Mouse (Mus musculus): ENCODE data around the gene Kdm2a. TPM values are rescaled to one million over a fixed set of nuclear protein-coding genes. Genes with fewer than 3 reads are reported as not detected.

Gene Kdm2a
- polyA plus RNA-seq, 1 experiment from 2014 or later, result 43.0 TPM

DNA sequence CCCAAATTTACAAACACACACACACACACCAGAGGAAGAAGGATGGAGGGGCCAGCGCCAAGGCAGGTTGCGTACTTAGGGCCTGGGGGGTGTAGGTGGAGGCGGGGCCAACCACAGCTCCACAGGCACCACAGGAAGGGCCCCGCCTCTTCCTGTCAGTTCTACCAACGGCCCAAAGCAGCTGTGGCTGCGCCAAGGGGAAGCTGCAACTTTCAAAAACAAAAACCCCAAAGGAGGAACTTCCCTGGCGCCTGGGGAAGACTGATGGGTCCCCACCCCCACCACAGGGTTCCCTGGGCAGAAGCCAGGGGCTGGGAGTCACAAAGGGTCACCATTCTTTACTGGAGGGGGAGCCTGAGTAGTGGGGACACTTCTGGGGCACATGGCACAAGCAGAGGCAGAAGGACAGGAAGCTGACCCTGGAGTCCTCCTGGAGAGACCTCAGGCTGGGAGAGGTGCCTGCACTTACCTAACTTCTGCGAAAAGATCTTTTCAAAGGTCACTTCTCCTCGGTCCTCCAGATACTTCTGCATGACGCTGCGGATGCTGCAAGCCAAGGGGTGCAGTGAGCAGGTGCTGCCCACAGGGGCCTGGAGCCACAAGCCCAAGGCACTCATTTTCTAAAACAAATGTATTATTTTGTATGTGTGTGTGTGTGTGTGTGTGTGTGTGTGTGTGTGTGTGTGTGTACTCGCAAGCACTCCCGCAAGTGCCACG is 103.5 kb downstream of the Kdm2a start:
- Histone ChIP-seq H3K4me1 (replicated peaks) (no peaks in the 10 kb centered on the region), H3K36me3 (peaks cover 43% of the 10 kb centered on the region), H3K27ac (no peak overlapping the region), H3K9ac (replicated peaks) (no peak overlapping the region), H3K4me2 (replicated peaks) (no peak overlapping the region), H3K27me3 (no peaks in the 10 kb centered on the region), H3K9me3 (no peaks in the 10 kb centered on the region), H3K4me3 (replicated peaks) (no peak overlapping the region)
- 79% methylated on average over 14 of the region's 14 CpGs for WGBS
- ATAC-seq, result no peak

- 92% methylated on average over 11 of the region's 11 CpGs for WGBS
- H3K9ac ChIP-seq (replicated peaks), result no peak overlapping the region
- H3K4me3 ChIP-seq (replicated peaks), result no peak overlapping the region
- H3K9me3 ChIP-seq, result no peaks in the 10 kb centered on the region
- no peaks in the 10 kb centered on the region for H3K27me3 ChIP-seq
- H3K27ac ChIP-seq, result no peak overlapping the region
- ATAC-seq, result no peak
- no peaks in the 10 kb centered on the region for H3K4me1 ChIP-seq (replicated peaks)
- H3K4me2 ChIP-seq (replicated peaks), result no peak overlapping the region
- peaks cover 76% of the 10 kb centered on the region for H3K36me3 ChIP-seq
Measured at GRCm38 (mm10) chr19:4291161-4291560, 106.9 kb downstream of the Kdm2a start.

- H3K27me3 ChIP-seq, result no peaks in the 10 kb centered on the region
- peaks cover 81% of the 10 kb centered on the region for H3K36me3 ChIP-seq
- H3K9me3 ChIP-seq, result no peaks in the 10 kb centered on the region
- 83% methylated on average over 15 of the region's 15 CpGs for WGBS
- H3K4me1 ChIP-seq (replicated peaks), result no peaks in the 10 kb centered on the region
- no peak overlapping the region for H3K4me3 ChIP-seq (replicated peaks)
- ATAC-seq, result no peak
- H3K9ac ChIP-seq (replicated peaks), result no peak overlapping the region
- no peak overlapping the region for H3K4me2 ChIP-seq (replicated peaks)
- H3K27ac ChIP-seq, result no peak overlapping the region
Measured at GRCm38 (mm10) chr19:4290749-4291148, 107.3 kb downstream of the Kdm2a start.

DNA sequence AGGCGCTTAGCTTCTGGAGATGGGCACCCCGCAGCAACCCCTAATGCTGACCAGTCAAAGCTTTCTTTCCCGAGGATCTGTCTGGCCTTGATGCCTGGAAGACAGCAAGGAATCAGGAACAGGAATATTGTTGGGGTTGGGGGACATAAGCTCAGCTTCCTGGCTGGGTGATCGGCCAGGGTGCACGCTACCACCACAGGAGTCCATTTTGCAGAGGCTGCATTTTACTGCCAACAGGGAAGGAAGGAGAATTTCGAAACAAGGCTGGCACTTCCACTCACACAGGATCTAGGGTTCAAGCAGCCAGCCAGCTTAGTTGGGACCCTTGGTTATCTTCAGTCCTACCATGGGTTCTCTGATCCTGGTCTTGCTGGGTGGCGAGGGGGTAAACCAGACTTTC is 114.4 kb downstream of the Kdm2a start:
- H3K4me3 ChIP-seq (replicated peaks), result peak overlapping the region; percentile 60
- H3K27me3 ChIP-seq, result 0 out of 2 replicates have a peak, but pooled peaks cover 5% of the 10 kb centered on the region
- 44% methylated on average over 7 of the region's 7 CpGs for WGBS
- ATAC-seq, result no peak
- 0 out of 2 replicates have a peak overlapping the region, but pooled peaks have one; percentile 29 for H3K9ac ChIP-seq (replicated peaks)
- H3K4me2 ChIP-seq (replicated peaks), result peak overlapping the region; percentile 74
- no peaks in the 10 kb centered on the region for H3K9me3 ChIP-seq
- H3K36me3 ChIP-seq, result peaks cover 54% of the 10 kb centered on the region
- H3K27ac ChIP-seq, result 0 out of 2 replicates have a peak overlapping the region, but pooled peaks have one; percentile 56
- H3K4me1 ChIP-seq (replicated peaks), result peaks cover 23% of the 10 kb centered on the region

DNA sequence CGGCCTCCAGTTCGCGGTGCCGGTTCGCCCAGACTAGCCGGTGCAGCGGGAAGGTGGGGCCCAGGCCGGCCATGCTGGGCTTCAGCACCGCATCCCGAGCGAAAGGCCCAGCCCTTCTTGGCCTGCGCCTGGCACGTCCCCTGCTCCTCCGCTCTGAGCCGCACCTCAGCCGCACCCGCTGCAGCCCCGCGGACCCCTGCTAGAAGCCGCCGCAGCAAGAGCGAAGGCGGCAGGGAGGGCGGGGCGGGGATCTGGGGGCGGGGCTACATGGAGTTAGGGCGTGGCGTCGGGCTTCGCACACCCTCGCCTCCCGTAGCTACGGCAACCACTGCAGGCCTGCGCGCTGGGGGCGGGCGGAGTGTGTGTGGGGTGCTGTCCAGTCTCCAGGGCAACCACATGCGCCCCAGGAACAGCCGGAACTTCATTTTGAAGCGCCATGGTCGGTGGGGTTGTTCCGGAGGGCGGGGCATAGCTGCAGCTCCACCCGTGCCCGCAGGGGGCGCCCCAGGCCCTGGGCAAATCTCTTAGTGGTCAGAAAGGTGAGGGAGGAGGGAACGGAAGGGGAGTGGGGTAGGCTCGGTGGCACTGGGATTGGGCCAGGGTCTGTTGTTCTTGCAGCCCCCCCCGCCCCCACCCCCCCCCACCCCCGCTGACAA is 115.1 kb downstream of the Kdm2a start, which contains the start of gene Ankrd13d:
Ankrd13d (minus strand) TSS at position 240 of the 656 bp plus-strand sequence.
- Histone ChIP-seq H3K4me3 (replicated peaks) (peak within 1 kb of the TSS; percentile 60), H3K36me3 (peaks cover 48% of the 10 kb centered on the region), H3K4me2 (replicated peaks) (peak within 1 kb of the TSS; percentile 74), H3K9me3 (no peaks in the 10 kb centered on the region), H3K4me1 (replicated peaks) (peaks cover 23% of the 10 kb centered on the region), H3K27me3 (0 out of 2 replicates have a peak, but pooled peaks cover 5% of the 10 kb centered on the region), H3K27ac (peak within 1 kb of the TSS; percentile 56; the same call in 1 of the 2 replicates), H3K9ac (replicated peaks) (peak within 1 kb of the TSS; percentile 84)
- under 1% methylated on average over 50 of the region's 50 CpGs for WGBS
- ATAC-seq, result peak; percentile 95

DNA sequence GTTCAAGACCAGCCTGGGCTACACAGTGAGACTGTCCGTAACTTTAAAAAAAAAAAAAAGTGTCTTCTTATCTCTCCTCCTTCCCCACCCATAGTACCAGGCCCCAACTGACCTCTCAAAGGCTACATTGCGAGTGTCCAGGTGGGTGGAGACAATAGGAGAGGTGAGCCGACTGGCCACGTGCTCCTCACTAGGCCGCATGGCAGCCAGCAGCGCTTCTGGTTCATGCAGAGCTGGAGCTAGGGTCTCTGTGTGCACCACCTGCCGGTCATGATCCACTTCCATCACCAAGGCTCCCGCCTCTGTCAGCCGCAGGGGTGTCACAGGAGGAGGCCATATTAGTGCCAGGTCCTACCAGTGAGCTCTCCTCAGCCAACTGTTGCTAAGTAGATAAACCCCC is 117.7 kb downstream of the Kdm2a start:
- 93% methylated on average over 9 of the region's 9 CpGs for WGBS
- H3K4me3 ChIP-seq (replicated peaks), result no peak overlapping the region
- 0 out of 2 replicates have a peak, but pooled peaks cover 3% of the 10 kb centered on the region for H3K9me3 ChIP-seq
- H3K9ac ChIP-seq (replicated peaks), result no peak overlapping the region; the same call in 1 of the 2 replicates
- no peak overlapping the region for H3K27ac ChIP-seq
- H3K4me2 ChIP-seq (replicated peaks), result no peak overlapping the region
- H3K27me3 ChIP-seq, result 0 out of 2 replicates have a peak, but pooled peaks cover 5% of the 10 kb centered on the region
- peaks cover 23% of the 10 kb centered on the region for H3K4me1 ChIP-seq (replicated peaks)
- ATAC-seq, result no peak
- H3K36me3 ChIP-seq, result peaks cover 22% of the 10 kb centered on the region

DNA sequence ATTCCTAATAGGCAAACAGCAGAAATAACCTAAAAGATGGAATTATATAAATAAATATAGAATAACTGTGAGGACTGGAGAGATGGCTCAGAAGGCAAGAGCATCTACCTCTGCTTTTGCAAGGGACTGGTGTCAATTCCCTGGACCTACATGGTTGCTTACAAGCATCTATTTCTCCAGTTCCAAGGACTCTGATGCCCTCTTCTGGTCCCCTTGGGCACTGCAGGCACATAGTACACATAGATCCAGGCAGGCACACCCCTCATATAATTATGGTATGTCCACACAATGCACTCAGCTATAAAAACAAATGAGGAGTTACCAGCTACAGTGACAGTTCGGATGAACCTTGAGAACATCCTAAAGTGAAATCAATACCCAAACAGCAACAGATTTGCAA is 118.6 kb downstream of the Kdm2a start:
- Histone ChIP-seq H3K9me3 (0 out of 2 replicates have a peak, but pooled peaks cover 3% of the 10 kb centered on the region), H3K27ac (no peak overlapping the region), H3K27me3 (0 out of 2 replicates have a peak, but pooled peaks cover 5% of the 10 kb centered on the region), H3K36me3 (peaks cover 17% of the 10 kb centered on the region), H3K9ac (replicated peaks) (no peak overlapping the region), H3K4me2 (replicated peaks) (no peak overlapping the region), H3K4me3 (replicated peaks) (no peak overlapping the region), H3K4me1 (replicated peaks) (peaks cover 23% of the 10 kb centered on the region)
- ATAC-seq, result no peak
- WGBS, result 97% methylated on average over 1 of the region's 1 CpGs

DNA sequence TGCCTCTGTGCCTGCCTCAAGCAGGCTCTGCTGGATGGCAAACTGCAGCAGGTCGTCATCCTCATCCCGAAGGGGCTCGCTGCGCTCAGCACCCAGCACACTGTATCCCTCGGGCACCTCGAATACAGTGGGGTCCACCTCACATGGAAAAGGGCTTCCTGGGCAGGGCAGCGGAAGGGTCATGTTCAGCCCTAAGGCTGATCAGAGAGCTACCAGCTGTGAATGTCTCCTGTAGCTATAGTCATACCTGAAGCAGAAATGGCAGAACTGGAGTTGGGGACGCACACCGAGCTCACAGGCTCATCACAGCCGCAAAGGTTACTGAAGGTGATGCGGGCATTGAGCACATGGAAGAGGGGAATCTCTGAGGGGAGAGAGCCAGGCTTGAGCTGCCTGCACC is 127.1 kb downstream of the Kdm2a start:
- Histone ChIP-seq H3K4me2 (replicated peaks) (no peak overlapping the region), H3K4me3 (replicated peaks) (no peak overlapping the region), H3K9ac (replicated peaks) (no peak overlapping the region), H3K4me1 (replicated peaks) (peaks cover 7% of the 10 kb centered on the region), H3K27me3 (peaks cover 33% of the 10 kb centered on the region), H3K9me3 (0 out of 2 replicates have a peak, but pooled peaks cover 3% of the 10 kb centered on the region), H3K27ac (no peak overlapping the region), H3K36me3 (peaks cover 31% of the 10 kb centered on the region)
- 97% methylated on average over 11 of the region's 11 CpGs for WGBS
- no peak for ATAC-seq

DNA sequence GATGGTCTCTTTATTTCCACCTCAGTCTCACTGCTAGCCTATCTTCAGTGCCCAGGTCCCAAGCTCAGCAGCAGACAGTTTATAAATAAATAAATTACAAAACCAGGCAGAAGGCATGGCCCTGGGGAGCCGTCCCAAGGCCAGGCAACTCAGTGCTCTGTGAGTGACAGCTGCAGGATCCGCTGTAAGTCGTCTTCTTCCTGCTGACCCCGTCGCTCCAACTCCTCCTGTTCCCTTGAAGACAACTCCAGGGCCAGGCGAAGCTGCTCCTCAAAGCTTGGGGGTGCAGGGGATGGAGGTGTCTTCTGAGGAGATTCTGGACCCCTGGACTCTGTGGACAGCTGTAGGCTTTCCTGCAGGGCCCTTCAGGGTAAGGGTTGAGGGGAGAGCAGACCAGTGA is 127.9 kb downstream of the Kdm2a start:
- WGBS, result 78% methylated on average over 6 of the region's 6 CpGs
- Histone ChIP-seq H3K27me3 (peaks cover 33% of the 10 kb centered on the region), H3K9ac (replicated peaks) (no peak overlapping the region), H3K27ac (no peak overlapping the region), H3K4me2 (replicated peaks) (no peak overlapping the region), H3K4me3 (replicated peaks) (no peak overlapping the region), H3K4me1 (replicated peaks) (peaks cover 7% of the 10 kb centered on the region), H3K36me3 (peaks cover 31% of the 10 kb centered on the region), H3K9me3 (no peaks in the 10 kb centered on the region)
- ATAC-seq, result no peak

DNA sequence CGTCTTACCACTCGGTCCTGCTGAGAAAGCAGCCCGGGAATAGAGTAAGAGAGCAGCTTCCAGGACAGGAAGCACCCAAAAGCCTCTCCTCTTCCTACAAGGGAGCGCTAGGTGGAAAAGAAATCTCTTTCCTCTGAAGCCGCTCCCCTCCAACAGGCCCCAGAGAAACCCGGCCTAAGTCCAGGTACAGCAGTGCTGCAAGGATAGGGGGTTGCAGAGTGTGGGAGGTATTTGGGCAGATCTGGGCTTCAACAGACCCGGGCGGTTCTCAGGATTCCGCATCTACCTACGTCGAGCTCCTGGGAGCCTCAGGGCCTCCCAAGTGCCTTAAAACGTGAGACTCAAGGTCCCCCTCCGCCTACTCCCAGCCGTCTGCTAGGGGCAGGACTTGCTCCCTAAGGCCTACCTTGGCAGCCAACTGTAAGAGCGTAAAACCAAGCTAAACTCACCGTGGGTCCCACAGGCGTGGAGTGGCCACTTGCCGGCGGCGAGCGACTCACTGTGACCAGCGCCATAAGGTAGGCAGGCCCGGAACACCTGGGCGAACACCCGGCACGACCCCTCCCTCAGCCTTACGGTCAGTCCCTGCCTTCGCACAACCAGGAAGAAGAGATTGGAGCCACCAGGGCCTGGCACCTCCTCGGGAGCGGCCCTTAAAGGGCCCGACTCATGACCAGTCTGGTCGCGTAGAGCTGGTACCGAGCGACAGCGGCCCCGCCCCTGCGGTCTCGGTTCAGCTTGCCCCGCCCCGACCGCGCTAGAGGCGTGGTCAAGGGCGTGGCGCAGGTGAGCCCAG is 129.3 kb downstream of the Kdm2a start, which contains the start of gene Ssh3:
Ssh3 (minus strand) TSS at position 615 of the 796 bp plus-strand sequence.
- no peak within 1 kb of the TSS for H3K27ac ChIP-seq

GRCm38 (mm10) chr19:4265956-4266355 is 132.1 kb downstream of the Kdm2a start:
- 62% methylated on average over 4 of the region's 4 CpGs for WGBS

More for the DNA sequence above, 129.3 kb downstream of the Kdm2a start, which contains the start of gene Ssh3:
- Histone ChIP-seq H3K4me2 (replicated peaks) (peak within 1 kb of the TSS; percentile 53), H3K36me3 (peaks cover 31% of the 10 kb centered on the region), H3K4me1 (replicated peaks) (peaks cover 7% of the 10 kb centered on the region), H3K9me3 (no peaks in the 10 kb centered on the region), H3K27me3 (peaks cover 33% of the 10 kb centered on the region), H3K9ac (replicated peaks) (0 out of 2 replicates have a peak within 1 kb of the TSS, but pooled peaks have one; percentile 39), H3K4me3 (replicated peaks) (peak within 1 kb of the TSS; percentile 26)
- ATAC-seq, result peak; percentile 43; the same call in 1 of the 2 replicates
- 7% methylated on average over 46 of the region's 46 CpGs for WGBS

More at GRCm38 (mm10) chr19:4265956-4266355, 132.1 kb downstream of the Kdm2a start:
- no peaks in the 10 kb centered on the region for H3K9me3 ChIP-seq
- no peak overlapping the region for H3K4me3 ChIP-seq (replicated peaks)
- peaks cover 31% of the 10 kb centered on the region for H3K27me3 ChIP-seq
- no peak overlapping the region for H3K9ac ChIP-seq (replicated peaks)
- H3K4me2 ChIP-seq (replicated peaks), result no peak overlapping the region
- H3K36me3 ChIP-seq, result peaks cover 11% of the 10 kb centered on the region
- no peak for ATAC-seq
- no peak overlapping the region for H3K27ac ChIP-seq
- H3K4me1 ChIP-seq (replicated peaks), result peaks cover 7% of the 10 kb centered on the region
